Mouse (Mus musculus) cortical plate, adult 2 months (tissue): ENCODE measurements around the gene Mre11a.

Experiments used
- CTCF ChIP-seq: fragments of 200-500 bp; IDR thresholded peaks from 2 replicates; pipeline ENCODE4 v1.5.1; 2011; ENCODE audit warnings: mild to moderate bottlenecking, control low read depth, low read length; ENCODE audit not compliant: insufficient read depth; ENCODE audit errors: extremely low read depth
- POLR2A ChIP-seq: fragments of 200-500 bp; IDR thresholded peaks from 2 replicates; pipeline ENCODE4 v1.6.1; 2011; ENCODE audit warnings: mild to moderate bottlenecking, low read length, control low read depth; ENCODE audit not compliant: insufficient read depth; ENCODE audit errors: extremely low read depth

GRCm38 (mm10) chr9:14773813-14774212 is 10.6 kb upstream of the Mre11a start:
- TF ChIP-seq CTCF (peak; percentile 37; the same call in 1 of the 2 replicates), POLR2A (no peak)
